Mouse (Mus musculus): ENCODE measurements around the gene Borcs5. TPM values are rescaled to one million over a fixed set of nuclear protein-coding genes. Genes with fewer than 3 reads are reported as not detected.

The Borcs5 gene
- polyA plus RNA-seq, 1 experiment, result 8.8 TPM

DNA sequence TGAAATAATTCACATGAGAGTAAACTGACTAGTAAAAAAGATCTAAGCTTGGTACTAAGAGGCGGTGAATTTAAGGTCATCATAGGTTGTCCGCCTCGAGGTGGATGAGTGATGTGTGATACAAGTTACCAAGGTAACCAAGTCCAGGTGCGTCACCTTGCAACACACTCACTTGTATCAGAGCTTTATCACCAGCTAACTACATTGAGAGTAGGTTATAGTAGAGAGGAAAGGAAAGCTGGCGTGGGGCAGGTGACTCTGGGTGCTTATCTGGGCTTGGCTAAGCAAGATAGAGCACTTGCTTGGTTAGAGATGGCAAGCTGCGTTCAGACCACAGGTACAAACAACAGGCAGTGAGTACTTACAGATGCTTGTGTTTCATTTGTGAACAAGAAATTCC is 7.5 kb downstream of the Borcs5 start:
- no peaks in the 10 kb centered on the region for H3K36me3 ChIP-seq (ENCODE audit: control insufficient read depth, insufficient read depth)
- no peak overlapping the region for H3K4me3 ChIP-seq
- TF ChIP-seq MYOD1 (IDR thresholded peaks at IDR 0.05; ENCODE audit: control insufficient read depth in 1 of 3, insufficient read length in 2 of 3, low read depth in 2 of 3), result no peak
- TF ChIP-seq CEBPB (IDR thresholded peaks at IDR 0.05; ENCODE audit: insufficient read depth, poor library complexity, severe bottlenecking), result no peak
- TF ChIP-seq USF1 (IDR thresholded peaks at IDR 0.05; ENCODE audit: low read depth), result no peak
- TF ChIP-seq SRF (IDR thresholded peaks at IDR 0.05; ENCODE audit: control insufficient read depth, insufficient read length, low read depth), result no peak

DNA sequence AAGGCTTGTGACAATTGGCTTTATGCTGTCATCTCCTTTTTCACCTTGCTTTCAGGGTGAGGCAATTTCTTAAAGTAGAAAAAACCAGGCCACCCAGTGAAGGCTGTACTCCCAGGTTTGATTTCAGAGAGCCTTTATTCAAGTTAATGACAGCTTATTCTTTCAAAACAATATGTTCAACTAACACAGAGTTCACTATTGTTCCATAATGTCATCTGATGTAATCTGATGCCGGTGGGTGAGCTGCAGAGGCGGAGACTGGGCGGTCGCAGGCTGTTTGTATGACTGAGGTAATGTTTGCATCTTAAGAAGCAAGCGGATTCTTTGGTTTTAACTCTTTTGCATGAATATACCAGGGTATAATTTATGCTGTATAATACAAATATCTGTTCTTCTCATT is 8.3 kb downstream of the Borcs5 start:
- Histone ChIP-seq H3K79me2 (ENCODE audit: control insufficient read depth, insufficient read depth) (no peaks in the 10 kb centered on the region), H3K4me2 (ENCODE audit: low read depth) (peak overlapping the region; percentile 28), H3K36me3 (ENCODE audit: control insufficient read depth, insufficient read depth) (no peaks in the 10 kb centered on the region), H3ac (ENCODE audit: control insufficient read depth, insufficient read length) (no peak overlapping the region), H3K4me3 (no peak overlapping the region), H3K27me3 (ENCODE audit: control insufficient read depth, insufficient read depth, insufficient read length) (no peaks in the 10 kb centered on the region)
- TF ChIP-seq TCF12 (IDR thresholded peaks at IDR 0.05; ENCODE audit: insufficient read depth, poor library complexity, severe bottlenecking) (no peak), REST (IDR thresholded peaks at IDR 0.05; ENCODE audit: insufficient read depth, insufficient read length) (no peak), SRF (IDR thresholded peaks at IDR 0.05; ENCODE audit: control insufficient read depth, insufficient read length, low read depth) (no peak), POLR2AphosphoS2 (IDR thresholded peaks at IDR 0.05; ENCODE audit: insufficient read length, low read depth) (no peak), E2F4 (IDR thresholded peaks at IDR 0.05; ENCODE audit: insufficient read depth) (no peak)

More for the DNA sequence above, 7.5 kb downstream of the Borcs5 start:
- Histone ChIP-seq H3ac (ENCODE audit: control insufficient read depth, insufficient read length) (no peak overlapping the region), H3K4me2 (ENCODE audit: low read depth) (no peak overlapping the region), H3K79me2 (ENCODE audit: control insufficient read depth, insufficient read depth) (no peaks in the 10 kb centered on the region), H3K27me3 (ENCODE audit: control insufficient read depth, insufficient read depth, insufficient read length) (no peaks in the 10 kb centered on the region)

- H3K79me2 ChIP-seq (ENCODE audit: control insufficient read depth, insufficient read depth), result no peaks in the 10 kb centered on the region
- H3ac ChIP-seq (ENCODE audit: control insufficient read depth, insufficient read length), result no peak overlapping the region
- TF ChIP-seq TCF12 (IDR thresholded peaks at IDR 0.05; ENCODE audit: insufficient read depth, poor library complexity, severe bottlenecking) (no peak), USF1 (IDR thresholded peaks at IDR 0.05; ENCODE audit: low read depth) (no peak)
- H3K4me2 ChIP-seq (ENCODE audit: low read depth), result no peak overlapping the region
- no peak overlapping the region for H3K4me3 ChIP-seq
- no peaks in the 10 kb centered on the region for H3K36me3 ChIP-seq (ENCODE audit: control insufficient read depth, insufficient read depth)
- H3K27me3 ChIP-seq (ENCODE audit: control insufficient read depth, insufficient read depth, insufficient read length), result no peaks in the 10 kb centered on the region
Measured at GRCm38 (mm10) chr6:134648356-134648755, 9.0 kb downstream of the Borcs5 start.

DNA sequence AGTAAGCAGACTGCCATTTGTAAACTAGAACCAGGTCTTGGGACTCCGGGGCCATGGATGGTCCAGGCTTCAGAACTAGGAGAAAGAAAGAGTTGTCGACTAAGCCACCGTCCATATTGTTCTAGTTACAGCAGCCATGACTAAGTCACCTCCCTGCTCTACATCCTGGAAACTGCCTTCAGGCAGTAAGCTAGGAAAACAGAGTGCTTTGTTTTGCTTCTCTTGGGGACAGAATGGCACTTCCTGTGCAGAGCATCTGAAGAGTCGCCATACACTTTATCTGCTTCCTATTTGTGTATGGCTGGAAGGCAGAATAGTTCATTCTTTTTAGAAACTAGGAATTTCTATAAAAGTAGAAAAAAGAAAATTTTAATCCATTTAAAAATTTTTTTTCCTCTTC is 17.2 kb downstream of the Borcs5 start:
- Histone ChIP-seq H3ac (ENCODE audit: control insufficient read depth, insufficient read length) (no peak overlapping the region), H3K27me3 (ENCODE audit: control insufficient read depth, insufficient read depth, insufficient read length) (no peaks in the 10 kb centered on the region), H3K36me3 (ENCODE audit: control insufficient read depth, insufficient read depth) (no peaks in the 10 kb centered on the region), H3K4me3 (no peak overlapping the region), H3K4me2 (ENCODE audit: low read depth) (no peak overlapping the region), H3K79me2 (ENCODE audit: control insufficient read depth, insufficient read depth) (no peaks in the 10 kb centered on the region)
- TF ChIP-seq TCF12 (IDR thresholded peaks at IDR 0.05; ENCODE audit: insufficient read depth, poor library complexity, severe bottlenecking) (no peak), USF1 (IDR thresholded peaks at IDR 0.05; ENCODE audit: low read depth) (no peak), MYOG (IDR thresholded peaks at IDR 0.05; ENCODE audit: control insufficient read depth in 1 of 3, insufficient read depth in 1 of 3, insufficient read length in 2 of 3, low read depth in 2 of 3) (no peak), E2F4 (IDR thresholded peaks at IDR 0.05; ENCODE audit: insufficient read depth) (no peak), POLR2AphosphoS2 (IDR thresholded peaks at IDR 0.05; ENCODE audit: insufficient read length, low read depth) (no peak), POLR2A (IDR thresholded peaks at IDR 0.05; ENCODE audit: insufficient read length, low read depth) (no peak), MAX (IDR thresholded peaks at IDR 0.05; ENCODE audit: low read depth) (no peak), CEBPB (IDR thresholded peaks at IDR 0.05; ENCODE audit: insufficient read depth, poor library complexity, severe bottlenecking) (no peak), REST (IDR thresholded peaks at IDR 0.05; ENCODE audit: insufficient read depth, insufficient read length) (no peak), SRF (IDR thresholded peaks at IDR 0.05; ENCODE audit: control insufficient read depth, insufficient read length, low read depth) (no peak), TCF3 (IDR thresholded peaks at IDR 0.05; ENCODE audit: insufficient read length, low read depth) (no peak), MYOD1 (IDR thresholded peaks at IDR 0.05; ENCODE audit: control insufficient read depth in 1 of 3, insufficient read length in 2 of 3, low read depth in 2 of 3) (no peak)

DNA sequence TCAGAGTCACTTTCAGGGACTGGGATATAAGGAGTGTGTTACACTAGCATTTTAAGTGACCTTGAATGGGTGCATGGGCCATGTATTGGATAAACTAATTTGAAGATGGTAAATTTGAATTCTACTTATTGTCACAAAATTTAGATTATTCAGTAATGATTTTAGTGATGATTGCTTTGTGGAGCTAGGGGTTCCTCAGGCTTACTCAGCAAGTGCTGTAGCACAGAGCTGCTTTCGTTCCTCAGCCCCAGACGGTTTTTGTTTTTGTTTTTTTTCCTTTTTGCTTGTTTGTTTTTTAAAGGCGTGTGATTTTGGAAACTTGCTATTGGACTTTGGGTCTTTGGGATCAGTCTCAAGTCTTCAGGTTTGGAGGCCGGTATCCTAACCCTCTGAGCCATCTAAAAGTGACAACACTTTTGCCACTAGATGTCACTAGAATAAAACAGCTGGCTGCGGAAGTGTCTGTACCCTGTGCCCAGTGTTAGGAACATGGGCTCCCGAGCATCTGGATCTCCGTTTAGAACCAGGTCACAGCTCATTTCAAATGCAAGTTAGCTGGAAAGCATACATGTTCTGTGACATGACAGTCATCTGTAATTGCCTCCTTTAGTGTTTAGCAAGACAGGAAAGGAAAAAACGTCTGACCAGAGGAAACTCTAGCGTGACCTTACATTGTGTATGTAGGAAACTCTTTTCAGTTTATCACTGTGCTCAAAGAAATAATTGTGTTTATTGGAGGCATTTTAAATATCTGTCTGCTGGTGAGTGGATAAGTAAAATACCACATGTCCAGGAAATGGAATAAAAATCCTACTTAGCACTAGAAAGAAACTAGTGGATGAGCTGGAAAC is 20.0 kb downstream of the Borcs5 start:
- Histone ChIP-seq H3K4me2 (ENCODE audit: low read depth) (no peak overlapping the region), H3ac (ENCODE audit: control insufficient read depth, insufficient read length) (no peak overlapping the region), H3K36me3 (ENCODE audit: control insufficient read depth, insufficient read depth) (no peaks in the 10 kb centered on the region), H3K79me2 (ENCODE audit: control insufficient read depth, insufficient read depth) (no peaks in the 10 kb centered on the region), H3K27me3 (ENCODE audit: control insufficient read depth, insufficient read depth, insufficient read length) (no peaks in the 10 kb centered on the region), H3K4me3 (no peak overlapping the region)
- no peak for TF ChIP-seq TCF3 (IDR thresholded peaks at IDR 0.05; ENCODE audit: insufficient read length, low read depth)
- TF ChIP-seq CEBPB (IDR thresholded peaks at IDR 0.05; ENCODE audit: insufficient read depth, poor library complexity, severe bottlenecking), result no peak
- TF ChIP-seq MAX (IDR thresholded peaks at IDR 0.05; ENCODE audit: low read depth), result no peak
- no peak for TF ChIP-seq MYOG (IDR thresholded peaks at IDR 0.05; ENCODE audit: control insufficient read depth in 1 of 3, insufficient read depth in 1 of 3, insufficient read length in 2 of 3, low read depth in 2 of 3)
- TF ChIP-seq POLR2A (IDR thresholded peaks at IDR 0.05; ENCODE audit: insufficient read length, low read depth), result no peak
- TF ChIP-seq TCF12 (IDR thresholded peaks at IDR 0.05; ENCODE audit: insufficient read depth, poor library complexity, severe bottlenecking), result no peak
- TF ChIP-seq E2F4 (IDR thresholded peaks at IDR 0.05; ENCODE audit: insufficient read depth), result no peak
- no peak for TF ChIP-seq SRF (IDR thresholded peaks at IDR 0.05; ENCODE audit: control insufficient read depth, insufficient read length, low read depth)
- TF ChIP-seq MYOD1 (IDR thresholded peaks at IDR 0.05; ENCODE audit: control insufficient read depth in 1 of 3, insufficient read length in 2 of 3, low read depth in 2 of 3), result no peak
- TF ChIP-seq POLR2AphosphoS2 (IDR thresholded peaks at IDR 0.05; ENCODE audit: insufficient read length, low read depth), result no peak
- TF ChIP-seq USF1 (IDR thresholded peaks at IDR 0.05; ENCODE audit: low read depth), result no peak
- no peak for TF ChIP-seq REST (IDR thresholded peaks at IDR 0.05; ENCODE audit: insufficient read depth, insufficient read length)

Data from myocyte (in vitro differentiated cells).